Mouse (Mus musculus) midbrain, embryonic 14.5 days (tissue): ENCODE measurements around the gene Szrd1. TPM values are rescaled to one million over a fixed set of nuclear protein-coding genes. Genes with fewer than 3 reads are reported as not detected.
"Not testable (repeated sequence)": the region's sequence is repeated elsewhere in the genome, so short reads cannot be mapped to it uniquely, and the experiment has no call there.

Experiments used
- ATAC-seq: fragments of 200-750 bp; cut with Nextera tagmentation; 2 replicates; pipeline ENCODE4 v1.8.0; 2017; ENCODE audit warnings: moderate number of reproducible peaks, moderate library complexity; ENCODE audit not compliant: low FRiP score, low TSS enrichment
- DNase-seq: peaks from one replicate; pipeline ENCODE4 v3.0.0-alpha.2; 2015
- H3K27ac ChIP-seq: fragments of 300-500 bp; sonication (generic); replicated peaks from 2 replicates; pipeline ENCODE4 v1.5.1; 2014; ENCODE audit warnings: mild to moderate bottlenecking, low read depth, low read length, moderate library complexity
- H3K27me3 ChIP-seq: fragments of 300-500 bp; sonication (generic); 2 replicates; pipeline ENCODE4 v1.6.1; 2014; ENCODE audit warnings: low read length, control low read depth, mixed read lengths; ENCODE audit not compliant: control insufficient read depth, insufficient read depth
- H3K36me3 ChIP-seq: fragments of 300-500 bp; sonication (generic); 2 replicates; pipeline ENCODE4 v1.6.1; 2014; ENCODE audit warnings: low read length, control low read depth; ENCODE audit not compliant: control insufficient read depth, insufficient read depth
- H3K4me1 ChIP-seq: fragments of 300-500 bp; sonication (generic); 2 replicates; pipeline ENCODE4 v1.6.1; 2014; ENCODE audit warnings: mild to moderate bottlenecking, antibody characterized with exemption, low read length, control low read depth; ENCODE audit not compliant: control insufficient read depth, insufficient read depth
- H3K4me2 ChIP-seq: fragments of 300-500 bp; sonication (generic); 2 replicates; pipeline ENCODE4 v1.6.1; 2014; ENCODE audit warnings: mild to moderate bottlenecking, low read length, moderate library complexity
- H3K4me3 ChIP-seq: fragments of 300-500 bp; sonication (generic); replicated peaks from 2 replicates; pipeline ENCODE4 v1.5.1; 2014; ENCODE audit warnings: low read depth, low read length
- H3K9ac ChIP-seq: fragments of 300-500 bp; sonication (generic); replicated peaks from 2 replicates; pipeline ENCODE4 v1.6.1; 2014; ENCODE audit warnings: mild to moderate bottlenecking, low read length, moderate library complexity
- H3K9me3 ChIP-seq: fragments of 300-500 bp; sonication (generic); 2 replicates; pipeline ENCODE4 v1.6.1; 2016; ENCODE audit warnings: low read length, control low read depth, mixed read lengths; ENCODE audit not compliant: control insufficient read depth
- WGBS: fragments of 180-500 bp; shearing (Covaris S2); extraction: QIAGEN DNeasy Blood & Tissue Kit; methylation state at CpG from one replicate; pipeline ENCODE4 v1.1.7; 2014; 5-methylcytosine and 5-hydroxymethylcytosine counted together
- polyA plus RNA-seq: library from polyadenylated mRNA; unstranded; fragments of >200 nt; fragmentation: Nextera tagmentation; extraction: Ambion mirVana; gene quantifications from 2 replicates; pipeline ENCODE4 v1.2.1, GENCODE M21; 2014

Gene Szrd1
- polyA plus RNA-seq, 1 experiment from 2014 or later = 17.1 TPM

DNA sequence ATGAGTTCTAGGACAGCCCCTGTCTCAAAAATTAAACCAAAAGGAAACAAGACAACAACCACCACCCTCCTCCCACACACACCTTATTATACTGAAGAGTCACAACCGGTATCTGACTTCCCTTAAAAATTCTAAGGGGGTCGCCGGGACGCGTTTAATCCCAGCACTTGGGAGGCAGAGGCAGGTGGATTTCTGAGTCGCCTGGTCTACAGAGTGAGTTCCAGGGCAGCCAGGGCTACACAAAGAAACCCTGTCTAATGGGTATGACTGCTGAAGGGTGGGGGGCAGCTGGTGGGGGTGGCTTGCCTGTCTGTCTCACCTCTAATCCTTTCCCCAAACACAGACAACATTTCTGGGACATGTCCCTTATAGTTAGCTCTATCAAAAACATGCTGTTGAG is 1.4 kb upstream of the Szrd1 start:
- WGBS = 90% methylated on average over 6 of the region's 6 CpGs
- no peaks in the 10 kb centered on the region for H3K36me3 ChIP-seq
- no peak overlapping the region for H3K4me2 ChIP-seq
- no peaks in the 10 kb centered on the region for H3K9me3 ChIP-seq
- H3K27ac ChIP-seq = no peak overlapping the region
- no peak for ATAC-seq
- H3K9ac ChIP-seq = no peak overlapping the region
- H3K4me1 ChIP-seq = peaks cover 22% of the 10 kb centered on the region
- H3K4me3 ChIP-seq = no peak overlapping the region
- no peaks in the 10 kb centered on the region for H3K27me3 ChIP-seq
- no peak for DNase-seq

DNA sequence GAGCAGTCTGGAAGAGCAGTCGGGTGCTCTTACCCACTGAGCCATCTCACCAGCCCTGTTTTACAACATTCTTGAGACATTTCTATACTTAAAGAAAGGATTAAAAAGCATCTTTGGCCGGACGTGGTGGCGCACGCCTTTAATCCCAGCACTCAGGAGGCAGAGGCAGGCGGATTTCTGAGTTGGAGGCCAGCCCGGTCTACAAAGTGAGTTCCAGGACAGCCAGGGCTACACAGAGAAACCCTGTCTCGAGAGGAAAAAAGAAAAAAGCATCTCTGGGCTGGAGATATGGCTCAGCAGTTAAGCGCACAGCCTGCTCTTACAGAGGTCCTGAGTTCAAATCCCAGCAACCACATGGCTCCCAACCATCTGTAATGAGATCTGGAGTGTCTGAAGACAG is 779 bp upstream of the Szrd1 start:
- not testable (repeated sequence) for ATAC-seq, H3K27me3 ChIP-seq, H3K27ac ChIP-seq, H3K4me3 ChIP-seq, H3K36me3 ChIP-seq, H3K9me3 ChIP-seq, H3K4me2 ChIP-seq, H3K9ac ChIP-seq, DNase-seq
- H3K4me1 ChIP-seq = peaks cover 22% of the 10 kb centered on the region
- 89% methylated on average over 9 of the region's 9 CpGs for WGBS

DNA sequence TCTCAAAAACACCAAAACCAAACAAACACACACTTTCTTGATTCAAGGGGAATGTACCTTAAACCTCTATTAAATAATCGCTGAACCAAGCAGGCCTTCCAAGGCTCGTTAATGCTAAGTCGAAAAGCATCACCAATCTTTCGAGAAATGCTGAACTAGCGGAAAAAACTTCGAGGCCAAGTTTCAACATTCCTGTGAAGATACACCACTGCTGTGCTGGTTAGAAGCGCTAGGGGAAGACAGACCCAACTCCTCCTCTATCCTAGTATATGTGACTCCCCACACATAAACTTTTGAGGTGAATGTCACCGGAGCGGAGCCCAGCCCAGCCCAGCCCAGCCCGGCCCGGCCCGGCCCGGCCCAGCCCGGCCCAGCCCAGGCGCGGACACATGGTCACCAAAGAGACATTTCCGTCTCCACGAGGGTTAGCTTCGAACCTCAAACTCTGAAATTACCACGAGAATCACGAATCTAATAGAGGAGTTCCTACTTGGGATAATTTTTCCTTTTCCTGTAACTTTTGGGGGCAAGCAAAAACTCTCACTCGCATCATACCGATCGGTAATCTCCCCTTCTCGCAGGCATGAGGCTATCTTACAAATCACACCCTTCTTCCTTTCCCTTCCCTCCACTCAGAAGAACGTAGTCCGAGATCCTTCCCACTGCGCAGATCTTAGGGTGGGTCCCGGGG is 1.0 kb downstream of the Szrd1 start:
- Histone ChIP-seq H3K4me3 (peak overlapping the region; percentile 71), H3K4me1 (peaks cover 33% of the 10 kb centered on the region), H3K9me3 (no peaks in the 10 kb centered on the region), H3K9ac (peak overlapping the region; percentile 77), H3K27ac (peak overlapping the region; percentile 95; the same call in 1 of the 2 replicates), H3K4me2 (peak overlapping the region; percentile 87), H3K27me3 (no peaks in the 10 kb centered on the region), H3K36me3 (no peaks in the 10 kb centered on the region)
- 4% methylated on average over 29 of the region's 29 CpGs for WGBS
- ATAC-seq (no peak), DNase-seq (no peak)

DNA sequence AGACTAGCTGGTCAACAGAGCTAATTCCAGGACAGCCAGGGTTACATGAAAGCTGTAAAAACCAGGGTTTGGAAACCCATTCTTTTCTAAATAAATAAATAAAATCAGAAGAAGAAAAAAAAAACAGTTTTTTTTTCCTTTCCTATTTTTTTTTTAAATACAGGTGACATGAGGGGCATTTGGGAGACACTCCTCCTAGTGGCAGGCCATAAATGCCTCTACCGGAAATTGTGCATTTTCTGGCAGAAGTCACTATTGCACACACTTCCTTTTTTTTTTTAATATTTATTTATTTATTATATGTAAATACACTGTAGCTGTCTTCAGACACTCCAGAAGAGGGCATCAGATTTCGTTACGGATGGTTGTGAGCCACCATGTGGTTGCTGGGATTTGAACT is 1.8 kb downstream of the Szrd1 start:
- H3K27ac ChIP-seq, ATAC-seq, H3K4me3 ChIP-seq, H3K9me3 ChIP-seq, H3K27me3 ChIP-seq, DNase-seq, H3K9ac ChIP-seq, H3K36me3 ChIP-seq: not testable (repeated sequence)
- WGBS = 70% methylated on average over 3 of the region's 3 CpGs
- Histone ChIP-seq H3K4me1 (peaks cover 33% of the 10 kb centered on the region), H3K4me2 (peak overlapping the region; percentile 11; the same call in 1 of the 2 replicates)

DNA sequence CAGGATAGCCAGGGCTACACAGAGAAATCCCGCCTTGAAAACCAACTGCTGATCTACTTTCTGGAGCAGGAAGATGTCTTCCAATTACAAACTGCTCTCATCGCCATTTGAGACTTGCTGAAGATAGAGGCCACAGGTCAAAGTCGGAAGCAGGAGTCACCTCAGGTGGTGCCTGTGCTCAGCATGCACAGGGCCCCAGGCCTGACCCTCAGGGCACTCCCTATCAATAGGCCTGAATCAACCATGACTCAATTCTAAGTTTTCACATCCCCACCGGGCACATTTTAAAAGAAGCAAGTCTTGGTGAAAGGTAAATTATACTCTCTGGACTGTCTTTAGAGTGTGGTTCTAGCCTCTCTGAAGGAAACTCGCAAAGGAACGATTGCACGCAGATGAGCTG is 3.4 kb downstream of the Szrd1 start:
- Histone ChIP-seq H3K4me2 (no peak overlapping the region), H3K4me3 (no peak overlapping the region), H3K27me3 (no peaks in the 10 kb centered on the region), H3K4me1 (peaks cover 38% of the 10 kb centered on the region), H3K27ac (no peak overlapping the region), H3K9ac (no peak overlapping the region), H3K9me3 (no peaks in the 10 kb centered on the region), H3K36me3 (no peaks in the 10 kb centered on the region)
- 61% methylated on average over 7 of the region's 7 CpGs for WGBS
- ATAC-seq = no peak
- DNase-seq = no peak

DNA sequence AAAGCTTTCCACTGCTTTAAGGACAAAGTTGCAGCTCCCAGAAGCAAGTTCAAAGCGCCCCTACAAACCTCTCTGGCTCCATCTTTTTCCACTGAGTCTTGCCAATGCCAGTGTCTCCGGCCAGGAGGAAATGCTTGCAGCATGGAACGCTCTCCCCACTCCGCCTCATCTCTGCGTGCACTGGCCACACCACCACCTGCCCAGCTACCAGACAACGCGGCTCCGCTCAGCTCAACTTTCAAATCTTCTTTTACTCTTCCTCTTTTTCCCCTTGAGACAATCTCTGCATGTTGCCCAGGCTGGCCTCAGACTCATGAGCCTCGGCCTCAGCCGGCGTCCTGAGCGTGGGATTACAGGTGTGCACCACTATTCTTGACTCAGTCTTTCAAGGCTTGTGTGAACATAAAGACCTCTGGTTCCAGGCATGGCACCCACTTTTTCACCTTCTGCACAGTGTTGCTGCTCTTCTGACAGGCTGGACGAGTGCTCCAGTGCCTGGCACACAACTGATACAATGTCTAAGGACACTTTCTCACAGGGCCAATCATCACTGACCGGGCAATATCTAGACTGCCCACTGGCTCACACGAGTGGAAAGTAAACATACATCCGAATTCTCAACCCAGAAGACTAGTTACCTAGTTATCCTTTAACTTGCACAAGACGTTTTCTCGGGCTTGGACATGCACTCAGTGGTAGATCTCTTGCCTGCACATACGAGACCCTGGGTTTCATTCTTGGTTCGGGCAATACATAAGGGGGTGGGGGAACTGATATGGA is 4.6 kb downstream of the Szrd1 start:
- WGBS = 57% methylated on average over 20 of the region's 20 CpGs
- H3K9me3 ChIP-seq = no peaks in the 10 kb centered on the region
- peak overlapping the region; percentile 1 for H3K27ac ChIP-seq
- ATAC-seq = no peak
- H3K27me3 ChIP-seq = no peaks in the 10 kb centered on the region
- no peak overlapping the region for H3K4me3 ChIP-seq
- no peak overlapping the region for H3K9ac ChIP-seq
- DNase-seq = no peak
- no peaks in the 10 kb centered on the region for H3K36me3 ChIP-seq
- H3K4me2 ChIP-seq = no peak overlapping the region
- H3K4me1 ChIP-seq = peaks cover 42% of the 10 kb centered on the region

DNA sequence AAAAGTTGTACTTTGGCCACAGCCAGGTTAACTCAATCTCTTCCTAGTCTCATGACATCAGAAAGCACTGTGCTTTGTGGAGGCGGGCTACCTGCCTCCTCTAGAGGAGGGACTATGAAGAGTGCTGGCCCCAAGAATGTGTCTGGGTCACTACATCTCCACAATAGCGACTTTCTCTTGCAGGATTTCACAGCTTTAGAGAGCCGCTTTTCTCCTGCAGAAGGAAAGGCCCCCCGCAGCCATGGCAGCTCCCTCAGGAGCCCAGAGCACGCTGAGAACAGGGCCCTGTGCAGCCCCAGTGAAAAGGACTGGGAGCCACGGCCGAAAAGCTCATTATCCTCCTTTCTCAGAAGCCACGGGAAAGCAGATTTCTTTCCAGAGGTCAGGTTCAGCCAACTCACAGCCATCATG is 5.5 kb downstream of the Szrd1 start:
- Histone ChIP-seq H3K4me3 (no peak overlapping the region), H3K27ac (peak overlapping the region; percentile 1), H3K27me3 (no peaks in the 10 kb centered on the region), H3K9me3 (no peaks in the 10 kb centered on the region), H3K36me3 (no peaks in the 10 kb centered on the region), H3K4me1 (peaks cover 42% of the 10 kb centered on the region), H3K9ac (no peak overlapping the region; the same call in 1 of the 2 replicates), H3K4me2 (peak overlapping the region; percentile 8; the same call in 1 of the 2 replicates)
- no peak for ATAC-seq
- WGBS = 6% methylated on average over 8 of the region's 8 CpGs
- no peak for DNase-seq

DNA sequence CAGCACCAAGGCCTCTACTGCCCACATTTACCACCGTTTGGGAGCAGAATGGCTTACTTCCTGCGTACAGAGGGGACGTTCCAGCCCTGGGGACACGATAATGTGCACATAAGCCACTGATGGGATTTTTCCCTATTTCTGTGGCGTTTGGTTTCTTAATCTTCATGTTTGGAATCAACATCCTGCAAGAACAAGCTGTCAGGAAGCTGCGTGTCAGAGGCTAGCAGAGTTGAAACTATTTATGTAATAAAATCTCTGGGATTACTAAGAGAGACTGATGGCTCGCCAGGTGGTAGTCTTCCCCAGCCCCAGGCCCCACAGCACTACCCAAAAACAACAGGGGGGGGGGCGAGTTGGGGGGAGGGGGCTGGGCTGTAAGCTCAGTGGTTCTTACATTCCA is 6.3 kb downstream of the Szrd1 start:
- Histone ChIP-seq H3K27me3 (no peaks in the 10 kb centered on the region), H3K9me3 (no peaks in the 10 kb centered on the region), H3K4me1 (peaks cover 37% of the 10 kb centered on the region), H3K9ac (no peak overlapping the region), H3K36me3 (no peaks in the 10 kb centered on the region), H3K4me3 (no peak overlapping the region), H3K4me2 (no peak overlapping the region), H3K27ac (no peak overlapping the region)
- 60% methylated on average over 8 of the region's 8 CpGs for WGBS
- no peak for ATAC-seq
- no peak for DNase-seq

- DNase-seq (no peak), ATAC-seq (no peak)
- Histone ChIP-seq H3K36me3 (no peaks in the 10 kb centered on the region), H3K4me2 (no peak overlapping the region), H3K4me3 (no peak overlapping the region), H3K27ac (peak overlapping the region; percentile 37; the same call in 1 of the 2 replicates), H3K27me3 (no peaks in the 10 kb centered on the region), H3K9ac (no peak overlapping the region), H3K4me1 (peaks cover 31% of the 10 kb centered on the region), H3K9me3 (no peaks in the 10 kb centered on the region)
- WGBS = 56% methylated on average over 8 of the region's 8 CpGs
Observed at GRCm38 (mm10) chr4:141132191-141132590, 7.4 kb downstream of the Szrd1 start.
